Mouse (Mus musculus): Measurements from ENCODE around the gene Ints4. TPM values are rescaled to one million over a fixed set of nuclear protein-coding genes. Genes with fewer than 3 reads are reported as not detected.

Ints4 gene
- polyA plus RNA-seq, 1 experiment from 2014 or later: 50.9 TPM

DNA sequence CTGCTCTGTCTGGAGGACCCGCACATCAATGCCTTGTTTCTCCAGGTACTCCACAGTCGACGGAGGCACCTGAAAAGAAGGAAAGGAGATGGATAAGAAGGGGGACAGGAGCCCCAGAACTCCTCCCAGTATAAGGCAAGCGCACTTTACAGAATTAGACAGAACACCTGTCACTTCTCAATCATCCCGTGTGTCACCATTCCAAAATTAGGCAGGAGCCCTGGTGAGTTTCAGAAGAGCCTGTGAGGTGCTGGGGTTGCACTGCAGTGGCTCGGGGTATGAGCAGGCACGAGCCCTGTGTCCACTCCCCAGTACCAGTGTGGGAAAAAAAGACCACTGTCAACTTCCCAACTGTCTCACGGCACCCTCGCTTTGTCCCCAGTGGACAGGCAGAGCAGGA lies 69.9 kb downstream of the Ints4 start:
- Histone ChIP-seq H3K27me3 (no peaks in the 10 kb centered on the region), H3K4me2 (no peak overlapping the region), H3K36me3 (peaks cover 17% of the 10 kb centered on the region), H3K9me3 (no peaks in the 10 kb centered on the region), H3K9ac (no peak overlapping the region), H3K4me1 (replicated peaks) (no peaks in the 10 kb centered on the region), H3K27ac (no peak overlapping the region), H3K4me3 (no peak overlapping the region)
- no peak for ATAC-seq (ENCODE audit: low FRiP score)
- 94% methylated on average over 9 of the region's 9 CpGs for WGBS

- WGBS: 89% methylated on average over 2 of the region's 2 CpGs
- no peak overlapping the region for H3K4me3 ChIP-seq
- H3K9me3 ChIP-seq: no peaks in the 10 kb centered on the region
- H3K4me1 ChIP-seq (replicated peaks): no peaks in the 10 kb centered on the region
- H3K36me3 ChIP-seq: peaks cover 4% of the 10 kb centered on the region; the same call in 1 of the 2 replicates
- no peak for ATAC-seq (ENCODE audit: low FRiP score)
- no peaks in the 10 kb centered on the region for H3K27me3 ChIP-seq
- H3K4me2 ChIP-seq: no peak overlapping the region
- H3K27ac ChIP-seq: no peak overlapping the region
- H3K9ac ChIP-seq: no peak overlapping the region
These were observed 82.8 kb downstream of the Ints4 start for GRCm38 (mm10) chr7:97563576-97563975.

DNA sequence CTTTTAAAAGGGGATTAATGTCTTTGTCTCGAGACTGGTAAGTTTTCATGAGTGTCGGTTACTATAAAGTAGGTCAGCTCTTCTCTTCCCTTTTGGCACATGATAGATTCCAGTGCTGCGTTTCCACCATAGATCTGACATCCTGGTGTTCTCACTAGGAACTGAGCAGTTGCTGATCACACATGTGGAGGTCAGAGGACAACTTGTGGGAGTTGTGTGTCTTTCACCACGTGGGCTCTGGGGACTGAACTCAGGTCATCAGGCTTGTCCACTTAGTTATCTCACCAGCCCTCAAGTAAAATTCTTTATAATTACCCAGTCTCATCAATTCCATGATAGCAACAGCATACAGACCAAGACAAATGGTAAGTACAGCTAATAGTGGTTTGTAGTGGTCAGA lies 88.6 kb downstream of the Ints4 start:
- no peaks in the 10 kb centered on the region for H3K4me1 ChIP-seq (replicated peaks)
- 86% methylated on average over 4 of the region's 4 CpGs for WGBS
- no peaks in the 10 kb centered on the region for H3K27me3 ChIP-seq
- H3K4me2 ChIP-seq: no peak overlapping the region
- no peak overlapping the region for H3K4me3 ChIP-seq
- H3K9ac ChIP-seq: no peak overlapping the region
- no peaks in the 10 kb centered on the region for H3K9me3 ChIP-seq
- H3K36me3 ChIP-seq: peaks cover 9% of the 10 kb centered on the region
- ATAC-seq (ENCODE audit: low FRiP score): no peak
- H3K27ac ChIP-seq: no peak overlapping the region

- no peaks in the 10 kb centered on the region for H3K4me1 ChIP-seq (replicated peaks)
- 98% methylated on average over 1 of the region's 1 CpGs for WGBS
These were observed 89.6 kb downstream of the Ints4 start for GRCm38 (mm10) chr7:97570389-97570788.

GRCm38 (mm10) chr7:97578361-97579066 lies 97.8 kb downstream of the Ints4 start:
- no peaks in the 10 kb centered on the region for H3K27me3 ChIP-seq
- H3K4me3 ChIP-seq: peak overlapping the region; percentile 100
- peaks cover 15% of the 10 kb centered on the region for H3K4me1 ChIP-seq (replicated peaks)
- peak overlapping the region; percentile 99 for H3K9ac ChIP-seq
- peak overlapping the region; percentile 99 for H3K27ac ChIP-seq
- 35% methylated on average over 8 of the region's 8 CpGs for WGBS
- 0 out of 2 replicates have a peak, but pooled peaks cover 5% of the 10 kb centered on the region for H3K36me3 ChIP-seq
- peak; percentile 1; the same call in 1 of the 2 replicates for ATAC-seq (ENCODE audit: low FRiP score)
- H3K9me3 ChIP-seq: no peaks in the 10 kb centered on the region
- H3K4me2 ChIP-seq: peak overlapping the region; percentile 68

More at GRCm38 (mm10) chr7:97570389-97570788, 89.6 kb downstream of the Ints4 start:
- H3K27ac ChIP-seq: no peak overlapping the region
- no peaks in the 10 kb centered on the region for H3K9me3 ChIP-seq
- no peaks in the 10 kb centered on the region for H3K27me3 ChIP-seq
- H3K36me3 ChIP-seq: peaks cover 14% of the 10 kb centered on the region
- H3K4me3 ChIP-seq: no peak overlapping the region
- no peak overlapping the region for H3K9ac ChIP-seq
- no peak for ATAC-seq (ENCODE audit: low FRiP score)
- H3K4me2 ChIP-seq: no peak overlapping the region

DNA sequence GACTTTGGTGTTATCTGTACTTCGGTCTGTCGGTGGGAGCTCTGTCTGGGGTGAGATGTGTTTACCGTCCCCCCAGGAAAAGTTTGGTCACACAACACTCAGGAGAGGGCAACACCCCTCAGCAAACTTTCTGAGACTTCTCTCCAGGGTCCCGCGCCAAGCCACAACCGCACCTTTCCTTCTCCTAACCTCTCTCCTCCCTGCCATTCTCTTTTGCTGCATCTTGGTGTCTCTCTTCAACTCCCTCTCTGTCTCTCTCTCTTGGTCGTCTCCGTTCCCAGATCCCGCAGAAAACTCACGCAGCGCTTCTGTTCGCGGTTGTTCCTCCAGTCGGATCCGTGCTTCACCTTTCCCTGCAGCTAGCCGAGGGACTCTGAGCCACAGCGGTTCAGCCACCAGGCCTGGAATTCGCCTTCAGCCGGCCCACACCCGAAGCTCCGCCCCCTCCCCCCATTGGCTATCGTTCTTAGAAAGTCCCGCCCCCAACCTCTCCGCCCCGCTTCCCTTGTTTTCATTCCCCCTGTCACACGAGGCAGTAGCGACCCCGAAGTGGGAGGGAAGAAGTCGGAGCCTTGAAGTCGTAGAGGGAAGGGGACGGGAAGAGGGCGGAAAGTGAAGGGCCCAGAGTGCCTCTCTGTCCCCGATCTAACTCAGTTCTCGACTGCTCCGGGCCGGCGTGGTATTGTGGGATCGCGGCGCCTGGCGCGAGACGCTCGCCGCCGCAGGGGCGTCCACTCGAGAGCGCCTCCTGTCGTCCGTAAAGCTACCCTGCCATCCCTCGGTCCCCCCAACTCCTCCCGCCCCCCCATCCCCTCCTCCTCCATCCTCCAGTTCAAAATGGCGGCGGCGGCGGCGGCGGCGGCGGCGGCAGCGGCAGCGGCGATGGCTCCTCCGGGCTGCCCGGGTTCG lies 98.6 kb downstream of the Ints4 start, which contains the start of the genes Aamdc and Rsf1:
Gene Aamdc, minus strand, starts transcription at position 431 of the 909 bp plus-strand sequence.
Gene Rsf1, plus strand, starts transcription at position 823 of the 909 bp plus-strand sequence.
- Histone ChIP-seq H3K4me2 (peak within 1 kb of the TSS; percentile 68), H3K36me3 (0 out of 2 replicates have a peak, but pooled peaks cover 5% of the 10 kb centered on the region), H3K27me3 (no peaks in the 10 kb centered on the region), H3K4me1 (replicated peaks) (peaks cover 15% of the 10 kb centered on the region), H3K4me3 (peak within 1 kb of the TSS; percentile 100), H3K9ac (peak within 1 kb of the TSS; percentile 99), H3K27ac (peak within 1 kb of the TSS; percentile 99), H3K9me3 (no peaks in the 10 kb centered on the region)
- under 1% methylated on average over 55 of the region's 68 CpGs for WGBS
- ATAC-seq (ENCODE audit: low FRiP score): peak; percentile 97

DNA sequence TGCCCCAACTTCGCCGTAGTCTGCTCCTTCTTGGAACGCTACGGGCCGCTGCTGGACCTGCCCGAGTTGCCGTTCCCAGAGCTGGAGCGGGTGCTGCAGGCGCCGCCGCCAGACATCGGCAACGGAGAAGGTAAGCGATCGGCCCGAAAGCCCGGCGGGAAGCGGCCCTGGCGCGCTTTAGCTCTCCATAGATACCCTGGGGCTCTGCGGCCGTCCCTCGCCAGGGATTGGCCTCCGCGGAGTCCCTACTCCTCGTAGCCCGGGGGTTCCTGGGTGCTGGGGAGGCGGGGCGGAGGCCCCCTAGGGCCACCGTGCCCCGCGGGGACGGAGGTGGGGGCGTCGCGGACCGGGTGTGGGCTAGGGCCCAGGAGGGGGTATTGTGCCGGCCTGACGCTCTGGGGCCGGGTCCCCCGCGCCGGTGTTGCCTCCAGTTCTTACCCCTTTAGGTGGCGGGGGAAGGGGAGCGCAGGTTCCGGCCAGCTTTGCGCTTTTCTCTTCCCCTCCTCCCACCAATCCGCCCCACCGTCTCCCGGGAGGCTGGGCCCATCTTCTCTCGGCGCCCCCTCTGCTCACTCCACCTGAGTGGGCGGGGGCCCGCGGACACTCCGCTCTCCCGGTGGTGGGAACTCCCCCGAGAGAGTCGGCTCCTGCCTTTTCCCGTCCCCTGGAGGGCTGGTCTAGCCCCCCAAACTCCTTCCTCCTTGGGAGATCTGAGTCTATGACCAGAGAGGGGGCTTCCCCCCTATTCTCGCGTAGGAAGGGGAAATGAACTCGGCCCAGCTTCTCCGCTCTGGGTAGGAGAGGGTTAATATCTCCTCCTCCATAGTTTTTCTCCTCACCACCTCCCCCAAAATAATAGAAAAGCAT lies 99.5 kb downstream of the Ints4 start:
- H3K27me3 ChIP-seq: no peaks in the 10 kb centered on the region
- H3K27ac ChIP-seq: peak overlapping the region; percentile 99
- WGBS: 1% methylated on average over 58 of the region's 65 CpGs
- peaks cover 19% of the 10 kb centered on the region for H3K4me1 ChIP-seq (replicated peaks)
- H3K36me3 ChIP-seq: 0 out of 2 replicates have a peak, but pooled peaks cover 2% of the 10 kb centered on the region
- H3K9ac ChIP-seq: peak overlapping the region; percentile 99
- H3K4me2 ChIP-seq: peak overlapping the region; percentile 68
- no peaks in the 10 kb centered on the region for H3K9me3 ChIP-seq
- ATAC-seq (ENCODE audit: low FRiP score): peak; percentile 53
- H3K4me3 ChIP-seq: peak overlapping the region; percentile 100

GRCm38 (mm10) chr7:97580843-97581214 lies 100.1 kb downstream of the Ints4 start:
- peak overlapping the region; percentile 99 for H3K27ac ChIP-seq
- peak overlapping the region; percentile 99 for H3K9ac ChIP-seq
- ATAC-seq (ENCODE audit: low FRiP score): peak; percentile 44
- no peaks in the 10 kb centered on the region for H3K27me3 ChIP-seq
- H3K4me2 ChIP-seq: peak overlapping the region; percentile 68
- H3K9me3 ChIP-seq: no peaks in the 10 kb centered on the region
- H3K36me3 ChIP-seq: no peaks in the 10 kb centered on the region
- WGBS: 0% methylated on average over 11 of the region's 11 CpGs
- peaks cover 19% of the 10 kb centered on the region for H3K4me1 ChIP-seq (replicated peaks)
- H3K4me3 ChIP-seq: peak overlapping the region; percentile 100

GRCm38 (mm10) chr7:97588506-97588905 lies 107.8 kb downstream of the Ints4 start:
- H3K9me3 ChIP-seq: no peaks in the 10 kb centered on the region
- H3K4me2 ChIP-seq: no peak overlapping the region
- H3K4me3 ChIP-seq: no peak overlapping the region
- no peak overlapping the region for H3K9ac ChIP-seq
- H3K4me1 ChIP-seq (replicated peaks): peaks cover 18% of the 10 kb centered on the region
- H3K36me3 ChIP-seq: peaks cover 7% of the 10 kb centered on the region; the same call in 1 of the 2 replicates
- no peak overlapping the region for H3K27ac ChIP-seq
- WGBS: 78% methylated on average over 5 of the region's 5 CpGs
- H3K27me3 ChIP-seq: no peaks in the 10 kb centered on the region
- ATAC-seq (ENCODE audit: low FRiP score): no peak

GRCm38 (mm10) chr7:97590488-97590887 lies 109.7 kb downstream of the Ints4 start:
- Histone ChIP-seq H3K4me2 (no peak overlapping the region), H3K27ac (no peak overlapping the region), H3K4me3 (no peak overlapping the region), H3K27me3 (no peaks in the 10 kb centered on the region), H3K4me1 (replicated peaks) (peaks cover 15% of the 10 kb centered on the region), H3K9me3 (no peaks in the 10 kb centered on the region), H3K9ac (no peak overlapping the region), H3K36me3 (peaks cover 7% of the 10 kb centered on the region; the same call in 1 of the 2 replicates)
- no peak for ATAC-seq (ENCODE audit: low FRiP score)
- 26% methylated on average over 3 of the region's 3 CpGs for WGBS

Measured in hindbrain, embryonic 13.5 days (tissue).